Mouse (Mus musculus) liver, embryonic 16.5 days (tissue): ENCODE measurements around the gene Slc39a1. TPM values are rescaled to one million over a fixed set of nuclear protein-coding genes. Genes with fewer than 3 reads are reported as not detected.
A peak's percentile ranks its signal among the peaks of the same experiment; 100 is the strongest.
"Not testable (repeated sequence)": the region's sequence is repeated elsewhere in the genome, so short reads cannot be mapped to it uniquely, and the experiment has no call there.

Experiments
- ATAC-seq: fragments of 200-750 bp; cut with Nextera tagmentation; 2 replicates; pipeline ENCODE4 v1.8.0; 2017; ENCODE audit warnings: low read depth, mild to moderate bottlenecking, moderate number of reproducible peaks, moderate library complexity
- H3K27ac ChIP-seq: fragments of 300-500 bp; sonication (generic); 2 replicates; pipeline ENCODE4 v1.5.1; 2014; ENCODE audit warnings: mild to moderate bottlenecking, low read length
- H3K27me3 ChIP-seq: fragments of 300-500 bp; sonication (generic); 2 replicates; pipeline ENCODE4 v1.6.1; 2014; ENCODE audit warnings: low read depth, low read length, mixed read lengths; ENCODE audit not compliant: control insufficient read depth, insufficient read depth
- H3K36me3 ChIP-seq: fragments of 300-500 bp; sonication (generic); 2 replicates; pipeline ENCODE4 v1.6.1; 2014; ENCODE audit warnings: mild to moderate bottlenecking; ENCODE audit not compliant: control insufficient read depth, insufficient read depth
- H3K4me1 ChIP-seq: fragments of 300-500 bp; sonication (generic); 2 replicates; pipeline ENCODE4 v1.6.1; 2014; ENCODE audit warnings: low read depth, low read length, mixed read lengths; ENCODE audit not compliant: control insufficient read depth
- H3K4me2 ChIP-seq: fragments of 300-500 bp; sonication (generic); 2 replicates; pipeline ENCODE4 v1.6.1; 2014; ENCODE audit warnings: low read depth, low read length, mixed read lengths
- H3K4me3 ChIP-seq: fragments of 300-500 bp; sonication (generic); 2 replicates; pipeline ENCODE4 v1.5.1; 2014; ENCODE audit warnings: low read depth, mild to moderate bottlenecking, low read length
- H3K9ac ChIP-seq: fragments of 300-500 bp; sonication (generic); 2 replicates; pipeline ENCODE4 v1.6.1; 2014; ENCODE audit warnings: low read depth, low read length
- H3K9me3 ChIP-seq: fragments of 300-500 bp; sonication (generic); replicated peaks from 2 replicates; pipeline ENCODE4 v1.6.1; 2016; ENCODE audit warnings: low read length; ENCODE audit not compliant: control insufficient read depth
- WGBS: fragments of 180-500 bp; shearing (Covaris S2); extraction: QIAGEN DNeasy Blood & Tissue Kit; methylation state at CpG from one replicate; pipeline ENCODE4 v1.1.7; 2014; ENCODE audit not compliant: insufficient replicate concordance; 5-methylcytosine and 5-hydroxymethylcytosine counted together
- polyA plus RNA-seq: library from polyadenylated mRNA; unstranded; fragments of >200 nt; fragmentation: Nextera tagmentation; extraction: Ambion mirVana; gene quantifications from 2 replicates; pipeline ENCODE4 v1.2.1, GENCODE M21; 2015

Slc39a1 gene
- polyA plus RNA-seq, 1 experiment from 2014 or later = 33.5 TPM

GRCm38 (mm10) chr3:90250791-90251190 is 2.8 kb downstream of the Slc39a1 start:
- ATAC-seq = no peak
- no peak overlapping the region for H3K27ac ChIP-seq
- H3K4me1 ChIP-seq = peaks cover 23% of the 10 kb centered on the region
- no peaks in the 10 kb centered on the region; the same call in 1 of the 2 replicates for H3K36me3 ChIP-seq
- H3K27me3 ChIP-seq = no peaks in the 10 kb centered on the region
- no peaks in the 10 kb centered on the region for H3K9me3 ChIP-seq
- no peak overlapping the region for H3K9ac ChIP-seq
- H3K4me2 ChIP-seq = no peak overlapping the region
- 77% methylated on average over 6 of the region's 6 CpGs for WGBS
- no peak overlapping the region for H3K4me3 ChIP-seq

- not testable (repeated sequence) for H3K36me3 ChIP-seq, H3K4me2 ChIP-seq, ATAC-seq, H3K27me3 ChIP-seq, H3K27ac ChIP-seq, H3K9ac ChIP-seq, H3K9me3 ChIP-seq, H3K4me3 ChIP-seq
- 86% methylated on average over 8 of the region's 12 CpGs for WGBS
- H3K4me1 ChIP-seq = peaks cover 23% of the 10 kb centered on the region
Observed at GRCm38 (mm10) chr3:90251731-90252226, 3.8 kb downstream of the Slc39a1 start.

- not testable (repeated sequence) for H3K9ac ChIP-seq, H3K36me3 ChIP-seq, ATAC-seq, H3K27me3 ChIP-seq, H3K27ac ChIP-seq, H3K4me3 ChIP-seq, H3K9me3 ChIP-seq, H3K4me2 ChIP-seq
- WGBS = 69% methylated on average over 2 of the region's 2 CpGs
- peaks cover 20% of the 10 kb centered on the region for H3K4me1 ChIP-seq
Observed at GRCm38 (mm10) chr3:90252659-90253058, 4.7 kb downstream of the Slc39a1 start.

- not testable (repeated sequence) for H3K4me3 ChIP-seq, H3K27me3 ChIP-seq, H3K9ac ChIP-seq, H3K4me2 ChIP-seq, ATAC-seq, H3K36me3 ChIP-seq, H3K27ac ChIP-seq, H3K9me3 ChIP-seq
- 54% methylated on average over 1 of the region's 1 CpGs for WGBS
- H3K4me1 ChIP-seq = peaks cover 19% of the 10 kb centered on the region
Observed at GRCm38 (mm10) chr3:90253174-90253573, 5.2 kb downstream of the Slc39a1 start.

- H3K4me1 ChIP-seq = peaks cover 12% of the 10 kb centered on the region
- peak within 1 kb of the TSS; percentile 85 for H3K27ac ChIP-seq
- WGBS = 2% methylated on average over 40 of the region's 40 CpGs
- H3K9me3 ChIP-seq = no peaks in the 10 kb centered on the region
- no peaks in the 10 kb centered on the region; the same call in 1 of the 2 replicates for H3K36me3 ChIP-seq
- H3K4me2 ChIP-seq = peak within 1 kb of the TSS; percentile 85
- peak within 1 kb of the TSS; percentile 83 for H3K4me3 ChIP-seq
- peak; percentile 99 for ATAC-seq
- H3K27me3 ChIP-seq = no peaks in the 10 kb centered on the region
- peak within 1 kb of the TSS; percentile 85 for H3K9ac ChIP-seq
Observed at GRCm38 (mm10) chr3:90253653-90254418, 5.9 kb downstream of the Slc39a1 start, which contains the start of gene Crtc2. Gene Crtc2 (plus strand): TSS chr3:90254163.

GRCm38 (mm10) chr3:90254419-90255193 is 6.6 kb downstream of the Slc39a1 start:
- Histone ChIP-seq H3K36me3 (peaks cover 4% of the 10 kb centered on the region), H3K27ac (peak overlapping the region; percentile 85), H3K4me1 (peaks cover 7% of the 10 kb centered on the region), H3K9me3 (no peaks in the 10 kb centered on the region), H3K9ac (peak overlapping the region; percentile 85), H3K27me3 (no peaks in the 10 kb centered on the region), H3K4me2 (peak overlapping the region; percentile 85), H3K4me3 (peak overlapping the region; percentile 83)
- WGBS = under 1% methylated on average over 41 of the region's 41 CpGs
- ATAC-seq = peak; percentile 66

GRCm38 (mm10) chr3:90255194-90255565 is 7.2 kb downstream of the Slc39a1 start:
- Histone ChIP-seq H3K9ac (peak overlapping the region; percentile 85), H3K36me3 (peaks cover 5% of the 10 kb centered on the region; the same call in 1 of the 2 replicates), H3K4me2 (peak overlapping the region; percentile 85), H3K9me3 (no peaks in the 10 kb centered on the region), H3K4me1 (peaks cover 7% of the 10 kb centered on the region), H3K4me3 (peak overlapping the region; percentile 83), H3K27me3 (no peaks in the 10 kb centered on the region), H3K27ac (peak overlapping the region; percentile 85)
- 6% methylated on average over 2 of the region's 2 CpGs for whole genome bisulfite sequencing
- ATAC-seq = no peak

- Histone ChIP-seq H3K9me3 (no peaks in the 10 kb centered on the region), H3K4me3 (no peak overlapping the region), H3K27me3 (no peaks in the 10 kb centered on the region), H3K4me2 (no peak overlapping the region), H3K9ac (no peak overlapping the region), H3K4me1 (peaks cover 7% of the 10 kb centered on the region), H3K36me3 (peaks cover 5% of the 10 kb centered on the region), H3K27ac (no peak overlapping the region)
- WGBS = 86% methylated on average over 14 of the region's 14 CpGs
- no peak for ATAC-seq
Observed at GRCm38 (mm10) chr3:90255784-90256353, 7.9 kb downstream of the Slc39a1 start.
